Mouse (Mus musculus) kidney, adult 2 months (tissue): ENCODE results near the gene Cdr2. TPM values are rescaled to one million over a fixed set of nuclear protein-coding genes. Genes with fewer than 3 reads are reported as not detected.
"Not testable (repeated sequence)": the region's sequence is repeated elsewhere in the genome, so short reads cannot be mapped to it uniquely, and the experiment has no call there.

Experiments
- DNase-seq: peaks from one replicate; pipeline ENCODE4 v3.0.0; 2021
- H3K27ac ChIP-seq: fragments of 200-500 bp; 2 replicates; pipeline ENCODE4 v1.5.1; 2012; ENCODE audit warnings: low read depth, low read length, control low read depth, inconsistent platforms; ENCODE audit not compliant: insufficient read depth
- H3K27me3 ChIP-seq: fragments of 200-500 bp; replicated peaks from 2 replicates; pipeline ENCODE4 v1.6.1; 2012; ENCODE audit warnings: mild to moderate bottlenecking, moderate library complexity, low read length, inconsistent platforms; ENCODE audit not compliant: control insufficient read depth, insufficient read depth
- H3K36me3 ChIP-seq: fragments of 200-500 bp; 2 replicates; pipeline ENCODE4 v1.6.1; 2012; ENCODE audit warnings: mild to moderate bottlenecking, moderate library complexity, low read length, inconsistent platforms; ENCODE audit not compliant: control insufficient read depth, insufficient read depth
- H3K4me1 ChIP-seq: fragments of 200-500 bp; 2 replicates; pipeline ENCODE4 v1.6.1; 2011; ENCODE audit warnings: low read length; ENCODE audit not compliant: control insufficient read depth, insufficient read depth
- H3K4me3 ChIP-seq: fragments of 200-500 bp; 2 replicates; pipeline ENCODE4 v1.5.1; 2011; ENCODE audit warnings: mild to moderate bottlenecking, low read depth, low read length, control low read depth; ENCODE audit not compliant: insufficient read depth
- CTCF ChIP-seq: fragments of 200-500 bp; conservative IDR thresholded peaks from 2 replicates; pipeline ENCODE4 v1.5.1; 2011; ENCODE audit warnings: low read depth, mild to moderate bottlenecking, control low read depth, low read length, moderate library complexity, mixed read lengths; ENCODE audit not compliant: insufficient read depth, insufficient read length
- POLR2A ChIP-seq: fragments of 200-500 bp; IDR thresholded peaks from one replicate; pipeline ENCODE4 v1.6.1; 2011; ENCODE audit warnings: low read depth, low read length, control low read depth
- WGBS: fragments of 180-500 bp; shearing (Covaris S2); methylation state at CpG from one replicate; pipeline ENCODE4 v1.1.7; 2018; 5-methylcytosine and 5-hydroxymethylcytosine counted together
- polyA plus RNA-seq: library from polyadenylated mRNA; depleted of rRNA; stranded (reverse); fragments of >200 nt; gene quantifications from 2 replicates; pipeline ENCODE4 v1.2.3, GENCODE M21; 2012; rRNA removed

Gene Cdr2
- 28.5 and 30.8 TPM in 2 replicates for polyA plus RNA-seq

DNA sequence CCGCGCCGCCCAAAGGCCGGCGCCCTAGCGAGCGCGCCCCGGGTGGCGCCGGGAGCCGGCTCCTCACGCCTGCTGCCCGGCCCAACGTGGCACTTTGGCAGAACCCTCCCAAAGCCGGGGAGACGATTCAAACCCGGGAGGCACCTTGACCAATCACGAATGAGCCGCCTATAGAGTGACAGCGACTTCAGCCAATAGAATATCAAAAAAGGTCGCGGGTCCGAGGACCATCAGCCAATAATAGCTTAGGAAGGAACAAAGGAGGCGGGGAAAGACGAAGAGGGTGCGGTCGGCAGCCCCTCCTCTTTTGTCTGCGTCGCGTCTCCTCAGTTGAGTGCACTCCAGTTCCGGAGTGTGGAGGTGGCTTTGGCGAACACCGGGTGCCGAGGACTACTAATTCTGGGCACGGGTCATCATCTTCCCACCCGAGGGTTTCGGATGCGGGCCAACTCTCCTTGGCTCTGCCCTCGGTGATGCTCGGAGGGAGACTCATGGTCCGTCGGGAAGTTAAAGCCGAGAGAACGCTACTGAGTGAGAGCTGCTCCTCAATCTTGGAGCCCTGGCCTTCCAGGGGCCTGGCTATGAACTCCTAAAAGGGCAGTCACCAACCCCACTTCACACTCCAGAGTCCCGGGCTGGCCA, at the start of gene Cdr2, which contains the start of gene Mfsd13b:
Gene Cdr2 (minus strand): TSS at position 113 of the 642 bp plus-strand sequence.
Gene Mfsd13b (plus strand): TSS at position 310 of the 642 bp plus-strand sequence.
- DNase-seq = peak; percentile 99
- WGBS = under 1% methylated on average over 46 of the region's 46 CpGs

GRCm38 (mm10) chr7:121029947-121030346, 47.8 kb upstream of the Cdr2 start:
- not testable (repeated sequence) for H3K27ac ChIP-seq, H3K4me3 ChIP-seq, DNase-seq, H3K27me3 ChIP-seq, H3K36me3 ChIP-seq, H3K4me1 ChIP-seq

More for the DNA sequence above, at the start of gene Cdr2, which contains the start of gene Mfsd13b:
- peaks cover 3% of the 10 kb centered on the region for H3K4me1 ChIP-seq
- TF ChIP-seq CTCF (no peak), POLR2A (peak; percentile 64)
- H3K36me3 ChIP-seq = no peaks in the 10 kb centered on the region
- peak within 1 kb of the TSS; percentile 49 for H3K27ac ChIP-seq
- no peaks in the 10 kb centered on the region for H3K27me3 ChIP-seq
- peak within 1 kb of the TSS; percentile 86 for H3K4me3 ChIP-seq

GRCm38 (mm10) chr7:121026300-121026699, 44.2 kb upstream of the Cdr2 start:
- Histone ChIP-seq H3K27me3 (no peaks in the 10 kb centered on the region), H3K27ac (no peak overlapping the region), H3K36me3 (no peaks in the 10 kb centered on the region), H3K4me1 (no peaks in the 10 kb centered on the region), H3K4me3 (no peak overlapping the region)
- whole genome bisulfite sequencing = 50% methylated on average over 3 of the region's 3 CpGs
- DNase-seq = no peak
- no peak for TF ChIP-seq CTCF
- no peak for TF ChIP-seq POLR2A

- Histone ChIP-seq H3K4me1 (no peaks in the 10 kb centered on the region; the same call in 1 of the 2 replicates), H3K4me3 (no peak overlapping the region), H3K36me3 (no peaks in the 10 kb centered on the region), H3K27ac (no peak overlapping the region), H3K27me3 (no peaks in the 10 kb centered on the region)
- no peak for TF ChIP-seq POLR2A
- TF ChIP-seq CTCF = no peak
- DNase-seq = no peak
- 70% methylated on average over 6 of the region's 6 CpGs for WGBS
Measured at GRCm38 (mm10) chr7:121025221-121026008, 43.3 kb upstream of the Cdr2 start.

GRCm38 (mm10) chr7:121020277-121020676, 38.2 kb upstream of the Cdr2 start:
- WGBS = 29% methylated on average over 8 of the region's 8 CpGs
- Histone ChIP-seq H3K27me3 (no peaks in the 10 kb centered on the region), H3K4me3 (no peak overlapping the region), H3K27ac (no peak overlapping the region), H3K4me1 (no peaks in the 10 kb centered on the region; the same call in 1 of the 2 replicates), H3K36me3 (no peaks in the 10 kb centered on the region)
- no peak for TF ChIP-seq POLR2A
- peak; percentile 81 for TF ChIP-seq CTCF
- DNase-seq = peak; percentile 46

DNA sequence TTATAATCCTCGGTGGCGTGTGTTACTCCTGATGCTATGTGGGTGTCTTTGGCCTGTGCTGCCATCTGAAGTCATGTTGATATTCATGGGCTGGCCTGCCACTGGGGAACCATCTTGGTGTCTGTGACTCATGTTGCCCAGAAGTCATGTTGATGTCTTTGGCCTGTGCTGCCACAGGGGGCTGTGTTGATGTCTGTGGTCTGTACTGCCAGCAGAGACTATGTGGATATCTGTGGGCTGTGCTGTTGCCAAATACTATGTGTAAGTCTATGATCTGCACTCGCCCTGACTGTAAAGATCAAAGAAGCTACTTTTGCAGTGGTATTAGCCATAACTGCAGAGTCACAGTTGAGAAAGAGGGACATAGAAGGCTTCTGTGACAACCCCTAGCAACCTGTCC, 36.7 kb upstream of the Cdr2 start:
- H3K27me3 ChIP-seq = no peaks in the 10 kb centered on the region
- no peak overlapping the region for H3K4me3 ChIP-seq
- 90% methylated on average over 3 of the region's 3 CpGs for WGBS
- TF ChIP-seq CTCF (no peak), POLR2A (no peak)
- H3K36me3 ChIP-seq = no peaks in the 10 kb centered on the region
- H3K4me1 ChIP-seq = no peaks in the 10 kb centered on the region; the same call in 1 of the 2 replicates
- no peak overlapping the region for H3K27ac ChIP-seq
- DNase-seq = no peak

DNA sequence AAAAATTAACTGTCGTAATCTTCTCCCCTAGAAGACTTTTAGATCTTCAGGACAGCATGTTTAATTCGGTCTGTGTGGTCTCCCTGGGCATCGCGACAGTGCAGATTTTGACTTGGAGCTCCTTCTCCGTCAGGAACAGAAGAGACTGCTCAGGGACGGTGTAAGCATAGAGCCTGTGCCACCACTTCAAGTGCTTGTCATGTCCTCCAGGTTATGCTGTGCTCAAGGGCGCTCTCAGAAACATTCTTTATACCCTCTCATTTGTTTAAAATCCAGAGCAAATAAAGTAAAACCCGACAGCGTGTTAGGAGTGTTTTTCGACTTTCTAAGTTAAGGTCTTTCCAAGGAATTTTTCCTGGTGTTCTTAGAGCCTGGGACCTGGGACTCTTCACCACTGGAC, 32.4 kb upstream of the Cdr2 start:
- WGBS = 87% methylated on average over 10 of the region's 10 CpGs
- no peak for TF ChIP-seq CTCF
- no peak for TF ChIP-seq POLR2A
- H3K36me3 ChIP-seq = no peaks in the 10 kb centered on the region

More for the DNA sequence above, 32.4 kb upstream of the Cdr2 start:
- DNase-seq = no peak
- H3K27me3 ChIP-seq = no peaks in the 10 kb centered on the region
- H3K27ac ChIP-seq = no peak overlapping the region
- H3K4me3 ChIP-seq = no peak overlapping the region
- H3K4me1 ChIP-seq = no peaks in the 10 kb centered on the region
